Mouse (Mus musculus): ENCODE data around the gene Zfp598.
"Not testable (repeated sequence)": the region's sequence is repeated elsewhere in the genome, so short reads cannot be mapped to it uniquely, and the experiment has no call there.

The Zfp598 gene

DNA sequence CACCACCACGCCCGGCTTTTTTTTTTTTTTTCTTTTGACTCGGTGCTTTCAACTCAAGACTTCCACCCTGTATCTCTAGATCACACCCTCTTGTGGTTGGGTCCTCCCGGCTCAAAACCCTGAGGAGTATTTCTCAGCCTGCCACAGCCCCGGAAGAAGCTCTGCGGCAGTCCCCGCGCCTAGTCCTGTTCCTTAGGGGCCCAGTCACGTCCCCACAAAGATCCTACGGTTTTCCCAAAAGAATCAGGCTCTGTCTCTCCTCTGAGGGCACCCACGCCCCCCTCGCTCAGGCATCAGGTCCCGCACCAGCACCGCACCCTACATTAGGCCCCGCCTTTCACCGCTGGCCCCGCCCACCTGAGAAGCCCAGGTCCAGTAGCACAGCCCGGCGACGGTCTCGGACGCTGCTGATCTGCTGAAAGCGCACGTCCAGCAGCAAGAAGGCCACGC, 17.7 kb downstream of the Zfp598 start:
- DNase-seq (ENCODE audit: extremely low read depth, low read depth) = peak; percentile 76

DNA sequence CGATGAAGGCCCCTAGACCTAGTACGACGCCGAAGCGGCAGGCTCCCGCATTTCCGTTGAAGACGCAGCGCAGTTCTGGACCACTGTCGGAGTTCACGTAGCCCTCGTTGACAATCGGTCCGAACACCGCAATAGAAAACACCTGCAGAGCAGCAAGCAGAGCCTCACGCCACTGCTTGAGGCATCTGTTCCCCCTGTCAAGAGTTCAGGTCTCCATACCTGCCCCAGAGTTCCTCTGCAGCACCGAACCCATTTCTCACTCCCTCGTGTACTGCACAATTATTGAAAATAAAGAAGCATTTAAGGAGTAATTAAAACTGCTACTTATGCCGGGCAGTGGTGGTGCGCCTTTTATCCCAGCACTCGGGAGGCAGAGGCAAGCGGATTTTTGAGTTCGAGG, 18.1 kb downstream of the Zfp598 start:
- DNase-seq (ENCODE audit: extremely low read depth, low read depth) = no peak

DNA sequence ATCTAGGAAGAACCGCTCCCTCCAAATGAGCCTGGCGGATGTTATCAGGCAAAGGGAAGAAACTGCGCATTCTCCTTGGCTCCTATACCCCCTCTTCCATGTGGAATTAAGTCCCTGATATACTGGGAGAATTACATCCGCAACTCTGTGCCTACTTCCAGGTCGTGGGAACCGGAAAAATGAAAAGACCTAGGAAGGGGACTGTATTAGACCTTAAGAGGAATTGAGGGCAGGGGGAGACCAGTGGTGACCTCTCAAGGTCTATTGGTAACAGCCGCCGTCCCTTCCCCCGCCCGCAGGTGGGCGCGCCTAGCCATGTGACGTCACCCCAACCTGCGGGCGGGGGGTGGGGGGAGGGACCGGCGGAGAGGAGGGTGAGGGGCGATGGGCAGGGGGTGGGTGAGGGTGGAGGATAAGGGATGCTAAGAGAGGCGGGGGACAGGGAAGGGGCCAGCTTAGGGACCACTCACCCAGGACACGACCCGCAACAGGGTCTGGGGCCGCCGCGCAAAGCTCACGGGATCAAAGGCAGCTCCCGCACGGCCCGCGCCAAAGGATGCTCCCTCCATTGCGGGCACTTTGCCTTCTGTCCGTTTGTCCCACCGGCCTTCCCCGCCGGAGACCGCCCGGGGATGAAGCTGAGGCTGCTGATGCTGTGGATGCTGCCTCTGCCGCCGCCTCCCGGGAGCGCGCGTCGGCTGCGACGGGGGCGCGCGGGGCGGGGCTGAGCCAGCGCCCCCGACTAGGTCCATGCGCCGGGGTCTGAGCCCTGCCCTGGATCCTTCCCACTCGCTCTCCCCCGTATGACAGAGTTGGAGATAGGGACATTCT, 20.0 kb downstream of the Zfp598 start, which contains the start of gene Syngr3:
TSS of gene Syngr3 (minus strand) at position 705 of the 831 bp plus-strand sequence.
- DNase-seq (ENCODE audit: extremely low read depth, low read depth) = no peak

DNA sequence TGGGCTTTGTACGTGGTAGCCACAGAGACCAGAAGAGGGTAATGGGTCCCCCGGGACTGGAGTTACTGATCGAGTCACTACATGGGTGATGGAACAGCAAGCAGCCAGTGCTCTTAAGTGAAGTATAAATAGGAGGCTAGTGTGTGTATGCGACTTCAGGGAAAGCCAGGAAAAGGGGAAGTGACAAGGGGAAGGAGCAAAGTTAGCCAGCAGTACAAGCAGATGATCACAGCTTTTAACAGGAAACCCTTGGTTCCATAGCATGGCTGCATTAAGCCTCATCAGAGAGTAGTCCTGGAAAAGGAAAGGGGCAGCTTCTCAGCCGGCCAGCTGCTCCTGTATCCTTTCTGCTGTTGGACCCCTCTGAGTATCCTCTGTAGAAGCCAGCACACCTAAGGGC, 22.9 kb downstream of the Zfp598 start:
- peak; percentile 33 for DNase-seq (ENCODE audit: extremely low read depth, low read depth)

DNA sequence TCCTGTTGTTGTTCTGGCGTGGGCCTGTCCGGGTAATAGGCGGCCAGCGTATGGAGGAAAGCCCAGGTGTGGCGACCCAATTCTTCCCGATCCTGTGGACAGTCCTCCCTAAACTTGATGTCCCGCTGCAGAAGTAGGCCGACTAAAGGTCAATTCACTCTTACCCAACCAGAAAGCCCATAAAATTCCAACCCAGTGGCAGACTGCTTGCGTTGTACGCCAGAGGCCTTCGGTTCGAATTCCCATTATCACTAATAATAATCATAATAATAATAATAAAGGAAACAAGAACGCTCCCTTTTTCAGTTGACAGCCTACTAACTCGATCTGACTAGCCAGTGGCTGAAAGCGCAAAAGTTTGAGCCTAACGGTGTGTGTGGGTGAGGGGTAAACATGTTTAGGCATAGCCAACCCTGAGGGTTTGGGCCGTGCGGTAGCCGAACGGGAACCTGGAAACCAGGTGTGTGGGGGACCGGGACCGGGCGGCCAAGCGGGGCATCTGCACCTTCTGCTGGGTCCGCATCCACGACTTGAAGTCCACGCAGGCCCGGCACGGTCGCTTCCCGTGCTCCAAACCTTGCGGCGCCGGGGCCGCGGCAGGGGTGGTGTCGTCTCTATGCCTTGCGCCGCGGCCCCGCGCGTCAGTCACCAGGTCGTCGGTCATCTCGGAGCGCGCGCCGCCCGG, 26.0 kb downstream of the Zfp598 start:
- DNase-seq (ENCODE audit: extremely low read depth, low read depth) = no peak

DNA sequence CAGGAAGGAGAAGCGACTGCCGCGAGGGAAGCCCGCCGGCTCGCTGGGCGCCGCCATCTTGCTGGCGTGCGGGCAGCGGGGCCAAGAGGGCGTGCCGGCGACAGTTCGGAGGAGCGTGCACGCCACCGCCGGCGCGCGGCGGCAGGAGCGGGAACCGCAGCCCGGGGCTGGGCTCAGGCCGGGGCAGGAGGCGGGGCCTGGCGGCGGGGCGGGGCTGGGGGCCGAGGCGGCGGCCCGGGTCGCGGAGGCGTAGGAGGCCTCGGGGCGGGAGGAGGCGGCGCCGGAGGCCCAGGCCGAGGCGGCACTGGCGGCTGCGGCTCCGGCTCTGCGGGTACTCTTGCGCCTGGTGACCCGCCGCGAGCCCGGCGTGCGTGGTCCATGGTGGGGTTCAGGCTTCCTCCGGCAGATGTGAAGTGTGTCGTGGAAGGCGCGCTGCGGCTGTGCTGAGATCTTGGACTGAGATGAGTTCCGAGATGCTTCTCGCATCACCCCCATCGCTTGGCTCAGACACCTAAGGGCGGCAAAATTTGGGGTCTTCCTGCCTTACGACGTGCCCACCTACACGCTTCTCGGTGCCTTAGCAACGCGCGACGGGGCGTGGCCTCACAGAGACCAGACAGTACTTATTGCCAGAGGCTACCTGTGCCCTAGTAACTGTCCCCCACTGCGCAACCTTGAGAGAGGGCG, 26.7 kb downstream of the Zfp598 start, which contains the start of the genes Gfer and Noxo1:
TSS of gene Gfer (minus strand) at position 146 of the 687 bp plus-strand sequence.
TSS of gene Noxo1 (plus strand) at position 224 of the 687 bp plus-strand sequence.
- peak; percentile 33 for DNase-seq (ENCODE audit: extremely low read depth, low read depth)

DNA sequence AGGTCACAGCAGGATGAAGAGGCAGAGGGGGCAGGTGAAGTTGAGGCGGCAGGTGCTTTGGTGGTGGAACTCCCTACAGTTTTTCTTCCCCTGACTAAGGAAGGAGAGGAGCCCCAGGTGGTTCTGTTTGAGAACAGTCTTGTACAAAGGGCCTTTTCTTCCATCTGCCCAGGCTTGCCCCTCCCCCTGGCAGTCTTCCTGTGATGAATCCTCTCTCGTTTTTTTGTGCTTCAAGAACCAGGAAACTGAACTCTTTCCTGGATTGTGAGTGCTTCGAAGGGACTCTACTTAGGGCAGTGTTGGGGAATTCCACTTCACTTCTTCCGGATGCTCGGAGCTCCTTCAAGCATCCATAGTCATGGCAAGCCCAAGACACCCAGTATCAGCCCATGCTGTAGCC, 28.5 kb downstream of the Zfp598 start:
- no peak for DNase-seq (ENCODE audit: extremely low read depth, low read depth)

DNA sequence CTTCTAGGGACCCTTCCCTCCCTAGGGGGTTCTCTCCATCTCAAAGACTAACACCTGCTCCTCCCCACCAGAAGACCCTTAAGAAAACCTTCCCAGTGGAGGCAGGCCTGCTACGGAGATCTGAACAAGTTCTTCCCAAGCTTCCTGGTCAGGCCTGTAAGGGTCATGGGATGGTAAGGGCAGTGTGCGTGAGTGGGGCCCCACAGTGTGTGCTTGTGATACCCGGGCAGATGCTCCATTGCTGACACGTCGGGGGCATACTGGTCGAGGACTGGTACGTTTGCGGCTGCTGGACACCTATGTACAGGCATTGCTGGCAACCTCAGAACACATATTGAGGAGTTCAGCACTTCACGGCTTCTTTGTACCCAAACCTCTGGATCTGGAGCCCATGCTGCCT, 29.2 kb downstream of the Zfp598 start:
- no peak for DNase-seq (ENCODE audit: extremely low read depth, low read depth)

DNA sequence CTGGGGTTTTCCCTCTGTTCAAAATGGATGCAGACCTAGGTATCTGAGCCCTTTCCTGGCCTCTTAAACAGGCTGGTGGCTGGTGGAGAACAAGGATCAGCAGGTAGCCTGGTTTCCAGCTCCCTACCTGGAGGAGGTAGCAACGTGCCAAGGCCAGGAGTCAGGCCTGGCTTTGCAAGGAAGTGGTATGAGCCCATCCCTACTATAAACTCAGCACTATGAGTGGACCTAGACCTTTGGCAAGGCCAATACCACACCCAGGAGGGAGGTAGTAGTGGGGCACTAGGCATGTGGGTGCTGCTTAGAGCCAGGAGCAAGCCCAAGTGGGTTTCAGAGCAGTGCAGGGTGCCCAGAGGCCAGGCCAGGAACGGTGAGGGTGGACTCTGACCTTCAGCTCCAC, 30.0 kb downstream of the Zfp598 start:
- DNase-seq (ENCODE audit: extremely low read depth, low read depth) = no peak

DNA sequence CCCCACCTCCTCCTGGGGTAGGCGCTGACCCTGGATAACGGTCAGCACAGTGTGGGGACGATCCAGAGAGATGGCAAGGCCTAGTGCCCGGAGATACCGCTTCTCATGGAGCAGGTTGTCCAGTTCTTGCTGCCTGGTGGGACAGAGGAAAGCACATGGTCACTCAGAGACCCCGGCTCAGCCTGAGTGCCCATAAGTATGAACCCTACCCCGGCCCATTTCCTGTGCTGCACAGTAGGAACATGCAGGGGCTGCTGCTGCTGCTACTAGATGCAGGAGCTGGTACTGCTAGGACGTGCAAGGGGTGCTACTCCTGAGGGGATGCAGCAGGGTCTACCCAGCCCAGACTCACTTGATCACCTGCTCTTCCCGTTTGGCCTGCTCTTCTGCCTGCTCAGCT, 31.8 kb downstream of the Zfp598 start:
- DNase-seq (ENCODE audit: extremely low read depth, low read depth) = no peak

DNA sequence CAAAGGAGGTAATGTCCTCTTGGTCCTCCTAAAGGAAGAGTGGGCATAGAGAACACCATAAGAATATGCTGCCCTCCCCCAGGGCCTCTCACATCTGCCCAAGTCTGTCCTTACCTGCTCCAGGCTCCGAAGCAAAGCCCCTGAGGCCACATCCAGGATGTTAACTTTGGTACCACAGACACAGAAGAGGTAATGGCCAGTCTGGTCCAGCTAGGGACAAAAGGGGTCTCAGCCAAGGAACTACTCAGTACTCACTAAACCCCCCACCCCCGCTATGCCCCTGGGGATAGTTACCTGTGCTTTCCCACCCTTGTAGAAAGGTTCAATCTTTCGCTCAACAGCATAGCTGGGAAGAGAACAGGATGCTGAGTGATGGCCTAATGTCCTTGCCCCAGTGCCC, 36.3 kb downstream of the Zfp598 start:
- DNase-seq (ENCODE audit: extremely low read depth, low read depth) = no peak

DNA sequence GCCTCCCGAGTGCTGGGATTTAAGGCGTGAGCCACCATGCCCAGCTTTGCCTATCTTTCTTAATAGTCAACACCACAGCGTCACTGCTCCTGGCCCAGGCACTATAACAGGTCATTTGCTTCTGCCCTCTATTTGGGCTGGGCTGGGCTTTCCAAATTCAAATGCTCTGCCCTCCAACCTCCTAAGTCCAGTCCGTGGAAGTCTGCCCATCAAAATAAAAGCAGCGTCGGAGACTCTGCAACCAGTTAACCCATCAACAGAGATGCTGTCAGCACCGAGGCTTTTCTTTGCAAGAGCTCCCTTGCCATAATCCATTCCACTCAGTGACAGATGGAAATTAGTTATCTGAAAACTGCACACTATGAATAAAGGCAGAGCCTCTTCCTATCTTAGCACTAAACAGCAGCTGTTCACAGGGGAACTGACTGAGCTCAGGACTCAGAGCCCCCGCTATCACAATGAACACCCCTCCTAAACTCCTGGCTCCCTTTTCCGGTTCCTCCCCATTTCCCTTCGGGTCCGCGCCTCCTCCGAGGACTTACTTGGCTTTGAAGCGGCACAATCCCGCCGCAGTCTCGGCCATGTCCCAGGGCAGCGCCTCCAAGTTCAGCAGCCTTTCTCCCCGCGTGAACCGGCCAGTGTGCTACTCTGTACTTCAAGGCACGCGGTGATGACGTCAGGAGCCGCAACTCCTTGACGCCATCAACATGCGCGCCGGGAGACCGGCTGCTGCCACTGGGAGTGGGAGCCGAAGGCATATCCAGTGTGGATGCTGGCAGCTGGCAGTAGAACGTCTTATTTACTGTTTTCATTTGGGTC, 37.7 kb downstream of the Zfp598 start, which contains the start of gene Tbl3:
TSS of gene Tbl3 (minus strand) at position 679 of the 819 bp plus-strand sequence.
- DNase-seq (ENCODE audit: extremely low read depth, low read depth) = peak; percentile 82

DNA sequence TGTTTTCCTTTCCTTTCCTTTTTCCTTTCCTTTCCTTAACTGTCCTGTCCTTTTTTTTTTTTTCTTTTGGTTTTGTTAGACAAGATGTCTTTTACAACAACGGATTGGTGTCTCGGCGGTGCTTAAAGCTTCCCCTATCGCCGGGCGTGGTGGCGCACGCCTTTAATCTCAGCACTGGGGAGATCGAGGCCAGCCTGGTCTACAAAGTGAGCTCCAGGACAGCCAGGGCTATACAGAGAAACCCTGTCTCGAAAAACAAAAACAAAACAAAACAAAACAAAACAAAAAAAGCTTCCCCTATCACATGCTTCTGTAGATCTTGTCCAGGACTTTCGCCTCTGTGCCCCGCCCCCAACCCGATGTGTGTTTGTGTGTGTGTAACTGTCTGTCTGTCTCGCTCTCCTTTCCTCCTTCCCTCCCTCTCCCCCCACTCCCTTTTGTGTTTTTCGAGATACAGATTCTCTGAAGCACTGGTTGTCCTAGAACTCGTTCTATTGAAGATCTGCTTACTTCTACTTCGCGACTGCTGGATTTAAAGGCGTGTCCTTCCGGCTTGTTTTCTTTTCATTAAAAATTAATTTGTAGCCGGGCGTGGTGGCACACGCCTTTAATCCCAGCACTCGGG, 38.4 kb downstream of the Zfp598 start:
- DNase-seq (ENCODE audit: extremely low read depth, low read depth) = peak; percentile 32

DNA sequence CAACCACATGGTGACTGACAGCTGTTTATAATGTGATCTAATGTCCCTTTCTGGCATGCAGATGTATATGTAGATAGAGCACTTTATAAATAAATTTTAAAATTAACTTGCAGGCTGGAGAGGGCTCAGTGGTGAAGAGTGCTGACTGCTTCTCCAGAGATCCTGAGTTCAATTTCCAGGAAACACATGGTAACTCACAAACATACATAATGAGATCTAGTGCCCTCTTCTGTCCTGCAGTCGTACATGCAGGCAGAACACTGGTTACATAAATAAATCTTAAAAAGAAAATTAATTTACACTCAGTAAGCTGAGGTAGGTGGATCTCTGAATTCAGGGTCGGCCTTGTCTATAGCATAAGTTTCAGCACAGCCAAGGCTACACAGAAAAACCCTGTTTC, 39.2 kb downstream of the Zfp598 start:
- peak; percentile 58 for DNase-seq (ENCODE audit: extremely low read depth, low read depth)

DNA sequence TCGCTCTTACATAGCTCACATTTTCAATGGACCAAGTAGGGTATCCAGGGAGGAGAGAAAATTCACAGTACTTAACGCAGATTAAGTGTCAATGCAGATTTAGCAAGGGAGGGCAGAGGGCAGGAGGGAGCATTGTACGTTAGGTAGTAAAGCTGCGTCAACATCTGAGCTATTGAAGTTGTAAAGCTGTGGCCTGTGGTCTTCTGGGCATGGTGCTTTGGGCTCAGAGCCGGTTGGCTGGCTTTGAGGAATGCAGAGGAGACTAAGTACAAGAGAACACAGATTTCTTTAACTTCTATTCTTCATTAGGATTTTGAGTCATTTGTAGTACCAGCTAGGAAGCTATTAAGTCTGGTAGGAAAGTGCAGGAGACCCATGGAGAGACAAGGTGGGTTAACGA, 46.1 kb downstream of the Zfp598 start:
- no peak for DNase-seq (ENCODE audit: extremely low read depth, low read depth)

DNA sequence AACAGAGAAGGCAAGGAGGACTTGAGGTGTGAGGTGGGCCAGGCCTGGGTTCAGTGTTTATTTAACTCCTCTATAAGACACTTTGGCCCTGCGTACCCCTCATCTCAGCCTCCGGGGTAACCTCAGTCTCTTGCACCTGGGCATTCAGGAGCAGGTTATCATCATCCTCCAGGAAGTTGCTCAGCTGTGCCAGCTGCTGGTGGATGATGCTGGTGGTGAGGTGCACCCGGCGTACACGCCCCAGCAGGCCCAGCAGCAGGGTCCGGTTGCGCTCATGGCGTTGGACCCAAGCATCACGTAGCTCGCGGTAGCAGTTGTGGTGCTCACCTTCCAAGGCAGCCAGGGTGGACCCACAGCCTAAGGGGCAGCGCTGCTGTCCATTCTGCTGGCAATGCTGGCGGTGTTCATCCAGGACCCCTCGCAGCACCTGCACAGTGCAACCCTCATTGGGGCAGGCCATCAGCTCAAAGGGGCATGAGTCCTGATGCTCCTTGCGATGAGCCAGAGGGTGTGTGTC, 46.7 kb downstream of the Zfp598 start:
- no peak for DNase-seq (ENCODE audit: extremely low read depth, low read depth)

DNA sequence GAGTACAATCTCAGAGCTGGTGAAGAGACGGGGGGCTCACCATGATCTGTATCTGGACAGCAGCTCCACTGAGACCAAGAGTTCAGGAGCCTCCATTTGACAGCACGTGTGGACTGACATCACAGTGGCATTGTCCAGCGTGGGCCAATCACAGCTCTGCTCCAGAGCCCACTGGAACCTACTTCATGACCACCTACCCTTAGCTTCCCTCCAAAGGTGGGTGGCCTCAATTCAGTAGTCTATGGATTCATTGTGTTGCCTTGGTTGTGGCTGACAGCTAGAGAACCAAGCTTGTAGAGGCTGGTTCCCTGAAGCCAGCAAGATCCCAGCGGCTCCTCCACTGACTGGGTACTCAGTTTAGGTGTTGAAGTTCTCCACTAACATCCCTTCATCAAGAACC, 48.5 kb downstream of the Zfp598 start, which contains the start of the genes Rnf151 and Rps2:
TSS of gene Rnf151 (minus strand) at position 121 of the 400 bp plus-strand sequence.
TSS of gene Rps2 (plus strand) at position 174 of the 400 bp plus-strand sequence.
- no peak for DNase-seq (ENCODE audit: extremely low read depth, low read depth)

DNA sequence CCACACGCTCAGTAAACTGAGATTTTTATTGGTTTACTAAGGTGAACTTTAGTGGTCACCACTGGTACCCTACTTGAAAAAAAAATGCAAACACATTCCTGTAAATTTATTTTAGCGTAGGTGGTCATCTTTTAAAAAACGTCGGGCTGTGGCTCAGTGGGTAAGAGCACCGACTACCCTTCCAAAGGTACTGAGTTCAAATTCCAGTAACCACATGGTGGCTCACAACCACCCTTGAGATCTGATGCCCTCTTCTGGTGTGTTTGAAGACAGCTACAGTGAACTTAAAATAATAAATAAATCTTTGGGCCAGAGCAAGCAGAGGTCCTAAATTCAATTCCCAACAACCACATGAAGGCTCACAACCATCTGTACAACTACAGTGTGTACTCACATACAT, 49.5 kb downstream of the Zfp598 start:
- not testable (repeated sequence) for DNase-seq (ENCODE audit: extremely low read depth, low read depth)

DNA sequence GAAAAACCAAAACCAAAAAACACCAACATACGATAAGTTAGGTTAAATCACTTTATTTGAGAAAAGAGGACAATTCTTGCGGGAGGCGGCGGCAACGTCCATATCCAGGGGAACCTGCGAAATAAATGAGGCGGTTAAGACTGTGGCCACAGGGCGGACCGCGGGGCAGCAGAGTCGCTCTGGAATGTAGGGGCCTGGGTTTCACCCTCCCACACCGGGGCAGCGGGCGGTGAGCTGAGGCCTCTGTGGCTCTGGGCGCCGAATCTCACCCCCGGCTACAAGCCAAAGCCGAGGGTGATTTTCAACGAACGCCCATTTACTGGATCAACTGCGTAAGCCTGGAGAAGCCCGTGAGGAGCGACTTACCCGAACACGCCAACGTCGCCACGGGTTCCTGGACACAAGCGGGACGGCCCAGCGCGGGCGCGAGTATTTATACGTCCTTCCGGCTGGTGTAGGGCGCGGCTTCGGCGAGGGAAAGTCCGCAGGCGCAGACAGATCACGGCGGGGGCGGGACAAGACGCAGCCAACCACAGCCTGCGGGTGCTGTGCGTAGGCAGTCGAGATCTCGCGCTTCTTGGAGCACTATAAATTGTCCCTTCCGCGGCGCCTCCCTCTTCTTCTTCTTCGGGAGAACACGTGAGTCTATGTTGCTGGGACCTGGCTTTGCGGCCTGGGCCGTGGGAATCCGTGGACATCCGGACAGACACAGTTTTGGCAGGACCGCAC, 50.2 kb downstream of the Zfp598 start:
- peak; percentile 89 for DNase-seq (ENCODE audit: extremely low read depth, low read depth)

Data from MEL-GATA-1-ER (cell line).